Mouse (Mus musculus): Measurements from ENCODE around the gene Aox3. TPM values are rescaled to one million over a fixed set of nuclear protein-coding genes. Genes with fewer than 3 reads are reported as not detected.

The Aox3 gene
- total and polyA plus RNA-seq, 3 experiments: not detected

DNA sequence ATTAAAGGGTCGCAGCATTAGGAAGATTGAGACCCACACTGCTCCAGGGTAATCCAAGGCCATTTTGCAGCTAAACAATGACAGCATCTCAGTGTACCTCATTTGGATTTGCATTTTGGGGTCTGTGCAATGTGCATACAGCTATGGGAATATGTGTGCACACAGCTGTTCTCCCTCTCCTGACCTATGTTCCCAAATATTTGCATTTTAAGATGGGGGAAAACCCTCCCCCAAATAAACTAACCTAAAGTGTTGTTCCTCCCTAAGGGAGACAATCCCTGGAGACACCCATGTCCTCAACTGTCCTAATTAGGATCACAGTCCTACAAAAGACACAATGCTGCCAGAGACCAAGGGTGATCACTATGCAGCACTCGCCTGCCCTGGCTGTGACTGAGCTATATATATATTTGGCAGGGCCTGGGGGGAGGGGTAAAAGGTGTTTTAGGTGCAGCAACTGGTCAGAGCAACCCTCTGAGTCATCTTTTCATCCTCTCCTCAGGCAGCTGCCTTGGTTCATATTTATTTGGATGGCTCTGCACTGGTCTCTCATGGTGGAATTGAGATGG, 20.9 kb upstream of the Aox3 start:
- no peak for TF ChIP-seq RCOR1 (IDR thresholded peaks at IDR 0.05; ENCODE audit: low read depth, low read length)
- no peak for TF ChIP-seq MEF2A (IDR thresholded peaks at IDR 0.05; ENCODE audit: extremely low read depth, insufficient replicate concordance, low read depth, low read length, poor library complexity, severe bottlenecking)
- no peak for TF ChIP-seq USF2 (IDR thresholded peaks at IDR 0.05; ENCODE audit: borderline replicate concordance in 1 of 2, insufficient read depth in 1 of 2, low read depth in 1 of 2, low read length in 2 of 2)
- TF ChIP-seq NRF1 (IDR thresholded peaks at IDR 0.05; ENCODE audit: insufficient read depth, low read depth, low read length, poor library complexity, severe bottlenecking): no peak
- TF ChIP-seq KAT2A (conservative IDR thresholded peaks at IDR 0.05; ENCODE audit: low read depth, low read length): no peak
- TF ChIP-seq TAL1 (IDR thresholded peaks at IDR 0.05; ENCODE audit: low read length): no peak
- TF ChIP-seq HCFC1 (IDR thresholded peaks at IDR 0.05; ENCODE audit: low read depth, low read length): no peak
- no peak for TF ChIP-seq MAX (IDR thresholded peaks at IDR 0.05; ENCODE audit: low read length)
- no peak for TF ChIP-seq MAZ (IDR thresholded peaks at IDR 0.05; ENCODE audit: low read depth, low read length)
- no peak for TF ChIP-seq POLR2A (IDR thresholded peaks at IDR 0.05; ENCODE audit: control insufficient read depth in 1 of 2, insufficient read depth in 1 of 2, low read depth in 1 of 2, low read length in 2 of 2, poor library complexity in 1 of 2)
- TF ChIP-seq MYB (IDR thresholded peaks at IDR 0.05; ENCODE audit: low read depth, low read length): no peak
- TF ChIP-seq SMC3 (IDR thresholded peaks at IDR 0.05; ENCODE audit: low read depth, low read length): no peak
- TF ChIP-seq ZNF384 (IDR thresholded peaks at IDR 0.05; ENCODE audit: low read depth, low read length): no peak
- no peak for TF ChIP-seq E2F4 (IDR thresholded peaks at IDR 0.05; ENCODE audit: borderline replicate concordance, low read depth, low read length)
- TF ChIP-seq GATA1 (IDR thresholded peaks at IDR 0.05; ENCODE audit: low read depth, low read length): no peak
- Histone ChIP-seq H3K36me3 (ENCODE audit: control insufficient read depth in 1 of 2, insufficient read depth in 2 of 2, low read length in 2 of 2) (no peaks in the 10 kb centered on the region), H3K9me3 (replicated peaks; ENCODE audit: insufficient read depth, low read length) (no peaks in the 10 kb centered on the region), H3K27ac (ENCODE audit: control insufficient read depth, low read depth, low read length) (no peak overlapping the region), H3K4me1 (ENCODE audit: control insufficient read depth in 1 of 2, insufficient read depth in 2 of 2, low read length in 2 of 2) (no peaks in the 10 kb centered on the region), H3K9ac (ENCODE audit: control insufficient read depth, low read depth, low read length, poor library complexity, severe bottlenecking) (no peak overlapping the region), H3K4me3 (ENCODE audit: control insufficient read depth in 1 of 2, insufficient read depth in 1 of 2, low read depth in 2 of 2, low read length in 2 of 2) (no peak overlapping the region), H3K79me2 (ENCODE audit: control insufficient read depth, insufficient read depth, low read length, poor library complexity) (no peaks in the 10 kb centered on the region), H3K27me3 (ENCODE audit: control insufficient read depth in 1 of 2, insufficient read depth in 2 of 2, low read length in 2 of 2) (peaks cover 0 to 9% of the 10 kb centered on the region in 2 experiments; a peak in 3 of 4 replicates)
- no peak for DNase-seq (ENCODE audit: low read depth, low spot score)

DNA sequence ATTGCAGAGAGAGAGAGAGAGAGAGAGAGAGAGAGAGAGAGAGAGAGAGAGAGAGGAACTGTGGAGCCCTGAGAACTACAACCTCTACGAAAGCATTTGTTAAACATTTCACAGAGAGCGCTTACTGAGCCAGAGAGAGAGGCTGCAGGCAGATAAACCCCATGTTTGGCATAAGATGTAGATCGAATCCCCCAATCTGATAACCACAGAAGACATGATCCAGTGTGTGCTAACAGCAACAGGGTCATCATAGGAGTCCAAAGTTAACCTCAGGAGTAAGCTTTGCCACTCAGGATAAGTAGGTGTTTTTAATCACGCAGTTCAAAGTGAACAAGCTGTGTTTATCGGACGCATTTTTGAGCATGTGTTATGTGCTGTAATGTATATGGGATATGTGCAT, 15.6 kb upstream of the Aox3 start:
- Histone ChIP-seq H3K9ac (ENCODE audit: control insufficient read depth, low read depth, low read length, poor library complexity, severe bottlenecking) (no peak overlapping the region), H3K79me2 (ENCODE audit: control insufficient read depth, insufficient read depth, low read length, poor library complexity) (no peaks in the 10 kb centered on the region), H3K9me3 (replicated peaks; ENCODE audit: insufficient read depth, low read length) (no peaks in the 10 kb centered on the region), H3K27ac (ENCODE audit: control insufficient read depth, low read depth, low read length) (no peak overlapping the region), H3K27me3 (ENCODE audit: control insufficient read depth in 1 of 2, insufficient read depth in 2 of 2, low read length in 2 of 2) (peaks cover 0 to 7% of the 10 kb centered on the region in 2 experiments; a peak in 2 of 4 replicates), H3K4me1 (ENCODE audit: control insufficient read depth in 1 of 2, insufficient read depth in 2 of 2, low read length in 2 of 2) (no peaks in the 10 kb centered on the region), H3K4me3 (ENCODE audit: control insufficient read depth in 1 of 2, insufficient read depth in 1 of 2, low read depth in 2 of 2, low read length in 2 of 2) (no peak overlapping the region), H3K36me3 (ENCODE audit: control insufficient read depth in 1 of 2, insufficient read depth in 2 of 2, low read length in 2 of 2) (no peaks in the 10 kb centered on the region)
- TF ChIP-seq MXI1 (IDR thresholded peaks at IDR 0.05; ENCODE audit: low read depth, low read length): no peak
- TF ChIP-seq POLR2AphosphoS2 (IDR thresholded peaks at IDR 0.05; ENCODE audit: low read length): no peak
- TF ChIP-seq JUND (IDR thresholded peaks at IDR 0.05; ENCODE audit: low read depth, low read length): no peak
- DNase-seq (ENCODE audit: low read depth, low spot score): no peak

Measured in MEL (cell line).